ENCODE assay signal across 11 mouse cellular contexts in genomic region chr10:112315136-112315535, GRCm38 (mm10). TPM values are rescaled to one million over a fixed set of nuclear protein-coding genes. Genes with fewer than 3 reads are reported as not detected.
DNase-seq lines count a peak whose midpoint lies in the region; ATAC-seq and TF ChIP-seq lines count a peak whose summit lies in the region.
"Had no signal": no experiment of that assay in that cellular context is flagged by ENCODE, and none has a peak within 500 bp of the region (broad histone marks: within the 10 kb centered on the region; RNA-seq: fewer than 3 reads in every experiment).

No protein-coding gene starts in this region.

- 9% methylated on average over 11 of the region's 11 CpGs for WGBS in lung, embryonic 14.5 days

- peak; percentile 5 for DNase-seq in lung, embryonic 14.5 days
- DNase-seq in lung, postnatal 14 days, result no peak
- DNase-seq in embryo, embryonic 11.5 days (ENCODE audit: low read depth, low spot score), result peak; percentile 1
- peak; percentile 20 to 21 for DNase-seq in layer of hippocampus, adult 8-10 months (ENCODE audit: low spot score in 2 of 2)
- DNase-seq in retina, postnatal 1 day, result peak; percentile 35
- DNase-seq in urinary bladder, postnatal 4 days (ENCODE audit: low spot score in 2 of 2), result no peak
- DNase-seq in heart, adult 18-20 months, result no peak
- DNase-seq: gastrocnemius, adult 2 months; kidney, adult 8-10 months; thymus, adult 2 months had no signal

- H3K9ac ChIP-seq in lung, embryonic 14.5 days, result no peak overlapping the region

- no peaks in the 10 kb centered on the region for H3K4me1 ChIP-seq in lung, embryonic 14.5 days (ENCODE audit: insufficient read depth)

- no peaks in the 10 kb centered on the region for H3K36me3 ChIP-seq in lung, embryonic 14.5 days (ENCODE audit: insufficient read depth)

- H3K9me3 ChIP-seq in lung, embryonic 14.5 days (ENCODE audit: low read depth, low read length), result no peaks in the 10 kb centered on the region

- no peak for TF ChIP-seq CTCF in lung, embryonic 14.5 days (IDR thresholded peaks at IDR 0.05; ENCODE audit: low read depth)

- H3K27ac ChIP-seq in lung, embryonic 14.5 days (ENCODE audit: low read depth), result no peak overlapping the region
- H3K27ac ChIP-seq: gastrocnemius, adult 2 months had no signal

- no peak overlapping the region for H3K4me3 ChIP-seq in lung, embryonic 14.5 days (ENCODE audit: low read depth, low read length)
- H3K4me3 ChIP-seq: gastrocnemius, adult 2 months had no signal

- peak overlapping the region; percentile 30 for H3K4me2 ChIP-seq in lung, embryonic 14.5 days

- ATAC-seq in lung, embryonic 14.5 days (ENCODE audit: insufficient read depth), result no peak

- no peaks in the 10 kb centered on the region for H3K27me3 ChIP-seq in lung, embryonic 14.5 days (ENCODE audit: insufficient read depth, low read length)

RNA-seq across cellular contexts. Expression of gene Kcnc2, which starts 44.2 kb away (rescaled TPM):
- 0.13 and 0.18 TPM in 2 replicates for polyA plus RNA-seq in lung, embryonic 14.5 days (2014; fragmentation: Nextera tagmentation; extraction: Ambion mirVana)
- total RNA-seq in layer of hippocampus, adult 8-10 months (2022), result 10 to 100 TPM; 68.2 to 90.2 (median 76.8) TPM
- under 1 TPM; 0.32 to 0.41 TPM for total RNA-seq in heart, adult 18-20 months (2021)
- total RNA-seq: neutrophil, adult 5-6 weeks had no signal

Comparison
In these comparisons a context has a peak if more than half of its experiments do, and no peak if none do; other contexts are left out.
1. DNase-seq: peak in lung, embryonic 14.5 days (single experiment), embryo, embryonic 11.5 days (single experiment), layer of hippocampus, adult 8-10 months (2 of 2) and retina, postnatal 1 day (single experiment); none in lung, postnatal 14 days (single experiment), urinary bladder, postnatal 4 days (0 of 2) and heart, adult 18-20 months (0 of 2).
2. RNA of gene Kcnc2, which starts 44.2 kb away (total RNA-seq): 68.2 to 90.2 TPM in layer of hippocampus, adult 8-10 months; 0.32 to 0.41 TPM in heart, adult 18-20 months; every median in the first group is over 10 times any median in the second.